12 mouse cellular contexts compared by ENCODE assay signal in the genomic region with DNA sequence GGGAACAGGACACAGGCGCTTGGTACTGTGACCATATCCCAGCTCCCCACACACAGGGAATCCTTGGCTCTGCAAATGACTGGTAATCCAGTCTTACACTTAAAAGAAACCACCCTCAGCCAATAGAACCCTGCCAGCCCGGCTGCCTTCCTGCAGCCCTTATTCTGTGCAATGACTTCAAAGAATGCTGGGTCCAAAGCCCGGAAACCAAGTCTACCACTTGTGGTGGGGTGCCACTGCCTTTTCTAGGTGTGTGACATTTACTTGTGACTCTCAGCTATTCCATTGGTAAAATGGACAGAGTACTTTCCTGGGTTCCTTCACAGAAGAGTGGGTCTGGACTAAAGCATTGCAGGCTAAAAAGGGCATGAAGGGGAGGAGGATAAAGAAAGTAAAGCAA.
"Had no signal": no experiment of that assay in that cellular context is flagged by ENCODE, and none has a peak within 500 bp of the region (broad histone marks: within the 10 kb centered on the region; RNA-seq: fewer than 3 reads in every experiment).

No protein-coding gene starts in this region.

- H3K4me1 ChIP-seq: kidney, embryonic 15.5 days; limb, embryonic 15.5 days; megakaryocyte, embryonic 14.5 days; midbrain, embryonic 12.5 days; neural tube, embryonic 15.5 days had no signal

- H3K9me3 ChIP-seq: kidney, embryonic 15.5 days; limb, embryonic 15.5 days; liver, embryonic 12.5 days; megakaryocyte, embryonic 14.5 days; midbrain, embryonic 12.5 days; neural tube, embryonic 15.5 days had no signal

- H3K4me2 ChIP-seq: kidney, embryonic 15.5 days; limb, embryonic 15.5 days; liver, embryonic 12.5 days; lung, embryonic 14.5 days; midbrain, embryonic 12.5 days; neural tube, embryonic 15.5 days had no signal

- H3K36me3 ChIP-seq: kidney, embryonic 15.5 days; limb, embryonic 15.5 days; liver, embryonic 12.5 days; midbrain, embryonic 12.5 days had no signal

- H3K27me3 ChIP-seq: kidney, embryonic 15.5 days; limb, embryonic 15.5 days; liver, embryonic 12.5 days; megakaryocyte, embryonic 14.5 days; midbrain, embryonic 12.5 days; neural tube, embryonic 15.5 days had no signal

- H3K4me3 ChIP-seq: kidney, embryonic 15.5 days; limb, embryonic 15.5 days; liver, embryonic 12.5 days; megakaryocyte, embryonic 14.5 days; midbrain, embryonic 12.5 days; neural tube, embryonic 15.5 days had no signal

- H3K9ac ChIP-seq: kidney, embryonic 15.5 days; limb, embryonic 15.5 days; liver, embryonic 12.5 days; lung, embryonic 14.5 days; midbrain, embryonic 12.5 days; neural tube, embryonic 15.5 days had no signal

- ATAC-seq: liver, embryonic 12.5 days had no signal

- H3K27ac ChIP-seq: kidney, embryonic 15.5 days; limb, embryonic 15.5 days; liver, embryonic 12.5 days; macrophage; midbrain, embryonic 12.5 days; neural tube, embryonic 15.5 days; stomach, postnatal 0 days had no signal

- DNase-seq: layer of hippocampus, postnatal 36 days; lung, embryonic 14.5 days; lung, postnatal 10 days; thymus, postnatal 36 days had no signal
